Mouse (Mus musculus) liver, embryonic 14.5 days (tissue): ENCODE data around the gene Zic1. TPM values are rescaled to one million over a fixed set of nuclear protein-coding genes. Genes with fewer than 3 reads are reported as not detected.

Source experiments
- ATAC-seq: fragments of 200-750 bp; cut with Nextera tagmentation; 2 replicates; pipeline ENCODE4 v1.8.0; 2017; ENCODE audit warnings: moderate number of reproducible peaks, mild to moderate bottlenecking, moderate library complexity; ENCODE audit not compliant: insufficient read depth
- DNase-seq, 3 experiments: peaks; one replicate each; pipeline ENCODE4 v3.0.0-alpha.2; 2012 to 2013; ENCODE audit warnings: low read depth in 3 of 3, low spot score in 3 of 3
- H3K27ac ChIP-seq: fragments of 300-500 bp; sonication (generic); 2 replicates; pipeline ENCODE4 v1.5.1; 2014; ENCODE audit warnings: moderate library complexity, mild to moderate bottlenecking, control low read depth, inconsistent platforms
- H3K27me3 ChIP-seq: fragments of 300-500 bp; sonication (generic); 2 replicates; pipeline ENCODE4 v1.6.1; 2014; ENCODE audit warnings: mild to moderate bottlenecking, low read length, moderate library complexity; ENCODE audit not compliant: control insufficient read depth, insufficient read depth
- H3K36me3 ChIP-seq: fragments of 300-500 bp; sonication (generic); replicated peaks from 2 replicates; pipeline ENCODE4 v1.6.1; 2014; ENCODE audit warnings: low read depth; ENCODE audit not compliant: control insufficient read depth, insufficient read depth
- H3K4me1 ChIP-seq, 2 experiments: fragments of 200-500 bp in 1 of 2; fragments of 300-500 bp in 1 of 2; sonication (generic) in 1 of 2; replicated peaks; 2 replicates each; pipeline ENCODE4 v1.6.1; 2012 to 2014; ENCODE audit warnings: antibody characterized with exemption in 1 of 2, inconsistent platforms in 1 of 2, low read length in 1 of 2; ENCODE audit not compliant: control insufficient read depth in 2 of 2, insufficient read depth in 2 of 2
- H3K4me2 ChIP-seq: fragments of 300-500 bp; sonication (generic); 2 replicates; pipeline ENCODE4 v1.6.1; 2014; ENCODE audit warnings: low read depth, mild to moderate bottlenecking, control low read depth, moderate library complexity
- H3K4me3 ChIP-seq, 2 experiments: fragments of 200-500 bp in 1 of 2; fragments of 300-500 bp in 1 of 2; sonication (generic) in 1 of 2; 2 replicates each; pipeline ENCODE4 v1.5.1; 2012 to 2014; ENCODE audit warnings: low read depth in 2 of 2, low read length in 2 of 2, mild to moderate bottlenecking in 2 of 2, control low read depth in 1 of 2, inconsistent platforms in 1 of 2, moderate library complexity in 1 of 2; ENCODE audit not compliant: insufficient read depth in 1 of 2
- H3K9ac ChIP-seq: fragments of 300-500 bp; sonication (generic); replicated peaks from 2 replicates; pipeline ENCODE4 v1.6.1; 2014; ENCODE audit warnings: mild to moderate bottlenecking, control low read depth, moderate library complexity
- H3K9me3 ChIP-seq: fragments of 300-500 bp; sonication (generic); 2 replicates; pipeline ENCODE4 v1.6.1; 2016; ENCODE audit warnings: low read length, mixed read lengths; ENCODE audit not compliant: control insufficient read depth
- CTCF ChIP-seq: IDR thresholded peaks from 2 replicates; pipeline ENCODE4 v1.5.1; 2016; ENCODE audit warnings: antibody characterized with exemption, low read depth, control low read depth
- EP300 ChIP-seq: IDR thresholded peaks from 2 replicates; pipeline ENCODE4 v1.6.1; 2016; ENCODE audit warnings: antibody characterized with exemption, low read depth
- WGBS: fragments of 180-500 bp; shearing (Covaris S2); extraction: QIAGEN DNeasy Blood & Tissue Kit; methylation state at CpG from one replicate; pipeline ENCODE4 v1.1.7; 2014; ENCODE audit not compliant: insufficient replicate concordance; 5-methylcytosine and 5-hydroxymethylcytosine counted together
- polyA plus RNA-seq, 2 experiments: library from polyadenylated mRNA; depleted of rRNA in 1 of 2; stranded (reverse) in 1 of 2; unstranded in 1 of 2; fragments of >200 nt; fragmentation: Nextera tagmentation in 1 of 2; extraction: Ambion mirVana in 1 of 2; gene quantifications; 2 replicates each; pipeline versions ENCODE4 v1.2.1 to v1.2.3; 2012 to 2014

Gene Zic1
- polyA plus RNA-seq (2012; rRNA removed), result 0.07 and 0.28 TPM in 2 replicates
- not detected in 2 replicates for polyA plus RNA-seq (2014; fragmentation: Nextera tagmentation; extraction: Ambion mirVana)

GRCm38 (mm10) chr9:91365664-91366063, at the start of gene Zic1:
TSS of gene Zic1 (minus strand) at chr9:91365810.
- WGBS, result 2% methylated on average over 28 of the region's 33 CpGs
- Histone ChIP-seq H3K4me2 (peak within 1 kb of the TSS; percentile 22; the same call in 1 of the 2 replicates), H3K9ac (no peak within 1 kb of the TSS), H3K4me1 (no peaks in the 10 kb centered on the region), H3K9me3 (no peaks in the 10 kb centered on the region), H3K27me3 (peaks cover 94% of the 10 kb centered on the region), H3K36me3 (no peaks in the 10 kb centered on the region), H3K4me3 (0 out of 4 replicates have a peak within 1 kb of the TSS, but pooled peaks of 1 of the 2 experiments have one; percentile 10), H3K27ac (no peak within 1 kb of the TSS)
- DNase-seq (no peak), ATAC-seq (no peak)
- TF ChIP-seq EP300, result no peak
- no peak for TF ChIP-seq CTCF

GRCm38 (mm10) chr9:91414007-91414661, 48.5 kb upstream of the Zic1 start:
- peaks cover 6% of the 10 kb centered on the region for H3K27me3 ChIP-seq
- TF ChIP-seq EP300, result no peak
- no peak for TF ChIP-seq CTCF
- no peak for ATAC-seq
- DNase-seq, result no peak
- H3K4me2 ChIP-seq, result no peak overlapping the region
- no peaks in the 10 kb centered on the region for H3K4me1 ChIP-seq
- no peak overlapping the region for H3K27ac ChIP-seq
- no peaks in the 10 kb centered on the region for H3K9me3 ChIP-seq
- H3K4me3 ChIP-seq, result no peak overlapping the region
- H3K36me3 ChIP-seq, result no peaks in the 10 kb centered on the region
- WGBS, result 2% methylated on average over 12 of the region's 12 CpGs
- H3K9ac ChIP-seq, result no peak overlapping the region

GRCm38 (mm10) chr9:91409771-91410170, 44.2 kb upstream of the Zic1 start:
- no peak for TF ChIP-seq EP300
- H3K27me3 ChIP-seq, result peaks cover 34% of the 10 kb centered on the region
- H3K36me3 ChIP-seq, result no peaks in the 10 kb centered on the region
- no peaks in the 10 kb centered on the region for H3K9me3 ChIP-seq
- ATAC-seq, result no peak
- no peak overlapping the region for H3K4me2 ChIP-seq
- 2% methylated on average over 3 of the region's 3 CpGs for WGBS
- DNase-seq, result no peak
- H3K9ac ChIP-seq, result no peak overlapping the region
- no peak overlapping the region for H3K4me3 ChIP-seq
- H3K27ac ChIP-seq, result no peak overlapping the region
- H3K4me1 ChIP-seq, result no peaks in the 10 kb centered on the region

GRCm38 (mm10) chr9:91406258-91406763, 40.7 kb upstream of the Zic1 start:
- DNase-seq (no peak), ATAC-seq (no peak)
- Histone ChIP-seq H3K9me3 (no peaks in the 10 kb centered on the region), H3K4me1 (no peaks in the 10 kb centered on the region), H3K9ac (no peak overlapping the region), H3K27ac (no peak overlapping the region), H3K4me3 (no peak overlapping the region), H3K36me3 (no peaks in the 10 kb centered on the region), H3K4me2 (no peak overlapping the region), H3K27me3 (peaks cover 69% of the 10 kb centered on the region)
- TF ChIP-seq EP300 (no peak), CTCF (no peak)
- 2% methylated on average over 6 of the region's 6 CpGs for WGBS

- no peaks in the 10 kb centered on the region for H3K4me1 ChIP-seq
- under 1% methylated on average over 16 of the region's 16 CpGs for WGBS
- no peak overlapping the region for H3K4me3 ChIP-seq
- H3K9ac ChIP-seq, result no peak overlapping the region
- H3K27me3 ChIP-seq, result peaks cover 74% of the 10 kb centered on the region
- no peak overlapping the region for H3K4me2 ChIP-seq
- H3K36me3 ChIP-seq, result no peaks in the 10 kb centered on the region
- no peak overlapping the region for H3K27ac ChIP-seq
- no peaks in the 10 kb centered on the region for H3K9me3 ChIP-seq
- no peak for TF ChIP-seq EP300
- no peak for TF ChIP-seq CTCF
- ATAC-seq (no peak), DNase-seq (no peak)
These were observed 40.2 kb upstream of the Zic1 start for GRCm38 (mm10) chr9:91405753-91406178.
